Mouse (Mus musculus) T-cell, adult 2 months (primary cell): Measurements from ENCODE around the gene Syt16.
A peak's percentile ranks its signal among the peaks of the same experiment; 100 is the strongest.

Source experiments
- DNase-seq: peaks from one replicate; pipeline ENCODE4 v3.0.0; 2022; ENCODE audit warnings: low spot score

Syt16 gene

DNA sequence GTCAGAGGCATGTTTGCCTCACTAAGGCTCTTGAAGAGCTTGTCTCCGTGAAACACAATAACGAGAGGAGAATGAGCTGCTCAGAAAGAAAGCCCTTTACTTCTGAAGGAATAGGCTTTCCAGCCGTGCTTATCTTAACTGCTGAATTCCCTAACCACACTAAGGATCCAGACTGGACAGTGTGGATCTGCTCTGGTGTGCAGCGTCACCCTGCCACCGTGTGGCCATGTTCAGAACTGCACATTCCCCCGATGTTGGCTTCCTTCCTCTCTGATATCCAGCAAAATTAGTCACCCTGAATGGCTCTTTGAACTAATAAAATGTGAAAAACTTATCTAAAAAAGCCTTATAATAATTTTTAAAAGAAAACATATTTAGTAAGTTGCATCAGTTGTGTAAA, 16.3 kb downstream of the Syt16 start:
- peak; percentile 33 for DNase-seq

DNA sequence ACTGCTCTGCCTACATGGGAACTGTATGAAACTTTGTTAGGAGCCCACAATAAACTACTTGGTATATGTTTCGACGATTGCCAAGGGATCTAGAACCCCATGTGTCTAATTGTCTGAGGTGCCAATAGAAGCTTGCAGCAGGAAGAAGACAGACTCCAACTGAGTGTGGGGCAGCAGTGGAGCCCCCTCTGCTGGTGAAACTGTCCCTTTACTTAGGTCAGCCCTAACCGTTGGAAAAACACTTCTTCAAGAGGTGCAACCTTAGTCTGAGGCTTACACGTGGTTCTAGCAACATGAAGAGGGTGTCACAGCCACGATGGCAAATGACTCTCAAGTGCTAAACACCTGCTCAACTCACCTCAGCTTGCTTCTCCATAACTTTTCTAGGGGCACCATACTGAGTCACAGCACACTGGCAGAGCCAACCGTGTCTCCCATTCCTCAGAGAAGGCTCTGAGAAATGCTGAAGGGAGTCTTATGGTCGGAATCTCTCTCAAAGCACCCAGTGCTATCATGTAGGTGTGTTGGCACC, 17.3 kb downstream of the Syt16 start:
- peak; percentile 46 for DNase-seq

DNA sequence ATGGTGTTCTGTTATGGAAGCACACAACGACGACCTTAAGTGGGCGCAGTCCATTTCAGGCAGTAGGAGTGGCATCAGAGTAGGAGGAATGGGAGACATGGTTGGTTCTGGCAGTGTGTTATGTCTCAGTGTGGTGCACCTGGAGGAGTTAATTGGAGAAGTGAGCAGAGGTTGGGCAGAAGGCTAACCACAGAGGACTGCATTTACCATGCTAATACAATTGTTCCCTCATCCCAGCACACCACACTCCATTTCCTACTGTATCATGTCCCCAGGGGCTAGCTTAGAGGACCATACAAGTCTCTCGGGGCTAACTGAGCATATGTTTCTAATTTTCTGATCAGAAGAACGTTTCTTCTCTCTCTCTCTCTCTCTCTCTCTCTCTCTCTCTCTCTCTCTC, 18.0 kb downstream of the Syt16 start:
- no peak for DNase-seq

DNA sequence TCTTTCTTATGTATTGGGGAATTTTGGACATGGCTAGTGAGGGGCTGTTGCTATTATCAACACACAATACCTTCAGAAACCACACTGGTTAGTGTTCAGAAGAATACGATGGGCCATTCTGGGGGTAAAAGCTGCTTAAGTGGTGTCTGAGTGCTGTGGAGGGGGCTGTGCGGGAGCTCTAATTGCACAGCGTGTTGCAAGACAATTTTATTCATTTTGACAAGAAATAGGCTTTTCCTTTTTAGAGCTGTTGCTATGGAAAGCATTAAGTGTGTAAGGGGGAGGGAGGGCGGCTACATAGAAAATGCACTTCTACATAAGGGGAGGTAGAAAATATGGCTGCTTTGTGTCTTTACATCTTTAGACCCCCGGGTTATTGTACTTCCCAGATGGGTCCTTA, 25.8 kb downstream of the Syt16 start:
- DNase-seq: no peak

DNA sequence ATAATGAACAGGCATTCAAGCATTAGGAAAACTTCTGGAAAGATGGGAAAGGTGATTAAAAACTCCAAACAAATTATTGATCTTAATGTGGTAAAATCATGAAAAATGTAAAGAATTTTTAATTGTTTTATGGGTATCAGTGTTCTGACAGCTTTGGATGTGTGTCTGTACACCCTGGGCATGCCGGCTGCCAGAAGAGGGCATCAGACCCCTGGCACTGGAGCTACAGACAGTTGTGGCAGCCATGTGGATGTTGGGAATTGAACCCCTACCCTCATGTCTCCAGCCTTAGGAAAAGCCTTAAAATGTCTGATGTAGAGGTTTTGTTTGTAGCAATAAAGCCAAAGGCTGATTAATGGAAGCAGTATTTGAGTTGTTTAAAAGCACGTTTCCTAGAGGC, 27.5 kb downstream of the Syt16 start:
- no peak for DNase-seq

DNA sequence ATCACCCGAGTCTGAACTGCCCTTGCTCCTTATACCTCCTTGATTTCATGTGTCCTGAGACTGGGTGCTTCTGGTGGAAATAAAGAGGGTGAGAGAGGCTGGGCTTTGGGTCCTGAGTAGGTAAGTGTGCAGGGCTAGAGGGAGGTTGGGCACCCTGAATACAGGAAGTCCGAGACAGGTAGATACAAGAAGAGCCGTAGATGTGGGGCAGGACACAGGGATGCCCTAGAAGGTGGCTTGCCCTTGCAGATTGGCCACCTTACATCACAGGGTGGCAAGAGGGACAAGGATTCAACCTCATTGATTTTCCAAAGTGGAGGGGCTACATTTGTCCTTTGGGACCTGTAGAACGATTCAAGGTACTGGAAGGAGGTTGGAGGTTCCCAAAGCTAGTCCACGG, 45.8 kb downstream of the Syt16 start:
- DNase-seq: no peak

DNA sequence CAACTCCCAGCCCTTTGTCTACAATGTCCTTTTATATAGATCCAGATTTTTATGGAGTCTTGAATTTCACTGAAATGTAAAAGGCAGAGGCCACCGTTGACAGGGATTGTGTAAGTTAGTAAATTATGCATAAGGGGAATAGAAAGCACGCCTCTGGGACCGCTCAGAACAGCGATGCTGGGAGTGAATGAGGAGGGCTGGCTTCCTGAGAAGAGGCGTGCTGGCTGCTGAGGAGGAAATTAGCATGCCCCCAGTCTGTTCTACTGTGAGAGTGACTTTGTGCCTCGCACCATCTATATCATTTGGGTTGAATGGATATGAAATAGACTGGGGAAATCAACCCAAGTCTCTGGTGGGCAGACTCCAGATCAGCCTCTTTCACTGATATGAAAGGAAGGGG, 46.3 kb downstream of the Syt16 start:
- DNase-seq: no peak

DNA sequence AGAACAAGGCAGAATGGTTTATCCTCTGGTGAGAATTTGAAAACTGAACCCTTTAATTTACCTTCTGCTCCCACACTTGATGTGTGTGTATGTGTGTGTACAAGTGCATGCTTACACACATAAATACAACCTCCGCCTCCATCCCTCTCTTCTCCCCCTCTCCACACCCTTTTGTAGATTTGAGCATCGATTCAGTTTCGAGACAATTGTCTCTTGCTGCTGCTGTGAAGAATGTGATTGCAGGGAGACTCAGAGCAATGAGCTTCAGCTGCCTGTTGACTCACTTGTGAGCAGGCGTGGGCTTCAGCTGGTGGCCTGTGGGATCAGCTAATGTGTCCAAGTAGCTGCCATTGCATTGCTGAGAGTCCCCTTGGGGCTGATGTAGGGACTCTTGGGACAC, 46.8 kb downstream of the Syt16 start:
- DNase-seq: no peak

DNA sequence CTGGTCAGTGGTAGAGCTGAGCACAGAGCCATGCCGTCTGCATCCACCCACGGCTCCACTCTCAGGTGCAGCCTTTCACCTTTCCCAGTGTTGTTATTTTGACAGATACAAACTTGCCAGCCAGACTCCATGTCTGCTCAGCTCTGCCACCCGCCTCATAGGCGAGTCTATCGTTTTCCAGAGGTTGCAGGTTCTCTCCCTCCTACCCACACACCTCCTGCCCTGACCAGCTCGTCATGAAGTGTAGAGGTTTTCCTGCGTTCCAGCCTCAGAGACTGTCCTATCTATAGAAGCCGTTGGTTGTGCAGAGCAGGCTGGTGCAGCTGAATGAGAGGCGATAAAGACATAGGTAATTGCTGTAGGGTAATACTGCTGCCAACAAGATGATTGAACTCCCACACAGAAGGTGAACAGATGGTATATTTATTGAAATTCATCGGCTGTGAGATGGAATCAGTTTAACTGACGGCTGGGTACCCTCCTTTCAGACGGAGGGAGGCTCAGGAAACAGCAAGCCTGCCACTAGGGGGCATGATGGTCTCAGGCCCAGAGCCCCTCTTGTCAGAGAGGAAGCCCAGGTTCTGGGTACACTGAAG, 58.0 kb downstream of the Syt16 start:
- no peak for DNase-seq

DNA sequence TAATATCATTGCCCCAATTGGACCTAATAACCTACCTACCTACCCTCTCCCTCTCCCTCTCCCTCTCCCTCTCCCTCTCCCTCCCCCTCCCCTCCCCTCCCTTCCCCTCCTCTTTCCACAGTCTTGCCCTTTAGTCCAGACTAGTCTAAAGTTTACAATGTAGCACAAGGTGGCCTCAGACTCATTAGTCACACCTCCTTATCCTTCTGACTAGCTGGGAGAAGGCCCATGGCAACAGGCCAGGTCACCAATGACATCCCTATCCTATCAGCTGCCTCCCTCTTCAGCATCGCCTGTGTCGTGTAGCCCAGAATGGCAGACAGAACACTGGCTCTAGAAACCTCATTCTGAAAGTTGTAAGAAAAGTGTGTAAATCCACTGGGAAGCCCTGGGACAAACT, 58.7 kb downstream of the Syt16 start:
- no peak for DNase-seq

DNA sequence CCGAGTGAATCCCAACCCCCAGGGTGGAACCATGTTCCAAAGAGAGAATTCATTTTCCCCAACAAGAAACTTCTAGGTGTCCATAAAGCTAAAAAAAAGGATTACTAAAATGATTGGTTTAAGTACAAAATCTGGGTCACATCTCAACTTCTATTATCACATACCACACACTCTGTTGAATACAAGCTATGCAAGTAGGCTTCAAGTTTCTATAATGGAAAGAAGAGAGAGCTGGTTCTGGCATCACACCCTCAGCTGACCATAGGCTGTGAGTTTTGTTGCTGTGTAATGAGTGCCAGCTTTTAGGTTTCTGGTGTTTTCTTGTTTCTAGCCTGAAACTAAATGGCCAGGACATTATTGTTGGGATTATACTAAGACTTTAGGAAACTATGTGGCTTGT, 65.1 kb downstream of the Syt16 start:
- no peak for DNase-seq

DNA sequence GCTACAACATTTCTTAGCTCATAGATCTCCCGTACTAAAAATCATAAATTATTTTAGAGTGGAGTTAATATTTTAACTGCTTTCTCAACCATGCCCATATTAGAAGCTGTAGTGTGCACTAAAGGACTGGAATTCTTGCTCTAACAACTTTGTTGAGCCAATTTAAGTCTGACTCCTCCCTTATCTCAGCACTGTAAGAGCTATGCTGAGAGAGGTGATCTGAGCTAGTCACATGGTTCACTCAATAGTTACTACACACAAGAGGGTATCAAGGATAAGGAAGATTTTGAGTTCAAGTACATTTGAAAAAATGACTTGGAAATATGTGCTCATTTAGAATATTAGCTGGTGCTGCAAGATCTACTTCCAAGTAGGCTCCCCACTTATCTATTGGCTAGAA, 71.5 kb downstream of the Syt16 start:
- no peak for DNase-seq

DNA sequence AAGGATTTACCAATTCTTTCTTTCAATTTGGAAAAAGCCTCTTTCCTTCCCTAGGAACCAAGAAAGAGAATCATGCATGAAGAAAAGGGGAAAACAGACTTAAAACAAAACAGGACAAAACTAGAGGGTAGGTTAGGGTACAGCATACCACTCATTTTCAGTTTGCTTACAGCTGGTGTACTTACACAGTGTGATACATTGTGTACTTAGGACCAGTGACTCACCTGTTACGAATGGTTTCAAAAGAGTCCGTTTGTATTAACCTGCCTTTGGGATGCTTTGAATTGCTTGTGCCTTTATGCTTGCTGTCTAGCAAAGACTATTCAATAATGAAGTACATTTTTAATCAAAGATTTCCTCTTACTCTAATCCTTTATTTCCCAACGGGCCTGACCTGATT, 78.1 kb downstream of the Syt16 start:
- DNase-seq: no peak

DNA sequence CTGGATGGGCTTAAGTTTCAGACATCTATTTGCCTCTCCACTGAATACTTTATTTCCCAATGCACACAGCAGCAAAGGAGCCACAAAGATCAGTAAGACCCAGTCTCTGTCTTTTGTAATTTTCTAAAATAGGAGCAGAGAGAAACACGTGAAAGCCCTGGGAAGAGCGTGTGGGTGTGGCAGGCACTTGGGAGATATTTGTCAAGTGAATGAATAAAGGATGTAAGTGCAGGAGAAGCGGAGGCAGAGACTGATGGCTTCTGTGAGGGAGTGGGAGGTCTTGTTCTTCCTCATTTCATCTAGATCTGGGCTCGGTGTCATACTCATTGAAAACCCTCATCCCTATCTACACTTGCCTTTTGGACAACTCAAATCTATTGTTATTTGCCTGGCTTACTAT, 78.6 kb downstream of the Syt16 start:
- no peak for DNase-seq

DNA sequence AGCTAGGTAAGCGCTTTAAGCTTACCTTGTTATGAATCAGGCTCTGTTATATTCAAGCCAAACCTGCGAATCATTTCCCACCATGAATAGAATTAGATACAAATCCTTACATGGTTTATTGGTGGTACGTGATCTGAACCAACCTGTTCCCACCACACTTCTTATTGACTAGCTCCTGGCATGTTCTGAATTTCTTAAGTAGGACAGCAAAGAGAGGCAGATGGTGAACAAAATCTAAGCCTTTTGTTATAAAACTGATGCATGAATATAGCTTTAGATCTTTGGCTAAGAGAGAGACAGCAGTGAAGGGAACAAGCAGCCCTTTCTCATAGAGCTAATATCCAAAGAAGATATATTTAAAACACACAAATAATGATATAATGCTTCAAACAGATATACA, 83.7 kb downstream of the Syt16 start:
- no peak for DNase-seq

DNA sequence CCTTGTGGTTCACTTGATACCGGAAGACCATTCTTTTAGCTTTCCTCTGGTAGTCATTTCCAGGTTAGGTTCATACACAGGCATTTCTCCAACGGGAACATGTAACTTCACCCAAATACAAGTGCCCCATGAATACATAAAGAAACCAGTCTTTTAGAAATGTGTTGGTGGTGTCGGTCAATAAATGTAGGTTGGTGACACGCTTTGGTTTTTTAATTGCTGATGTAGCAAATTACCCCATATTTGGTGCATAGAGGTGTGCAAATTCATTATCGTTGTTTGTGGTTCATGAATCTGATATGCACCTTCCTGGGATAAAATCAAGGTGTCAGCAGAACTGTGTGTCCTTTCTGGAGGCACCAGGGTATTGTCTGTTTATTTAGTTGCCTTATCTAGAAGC, 86.9 kb downstream of the Syt16 start:
- DNase-seq: no peak

DNA sequence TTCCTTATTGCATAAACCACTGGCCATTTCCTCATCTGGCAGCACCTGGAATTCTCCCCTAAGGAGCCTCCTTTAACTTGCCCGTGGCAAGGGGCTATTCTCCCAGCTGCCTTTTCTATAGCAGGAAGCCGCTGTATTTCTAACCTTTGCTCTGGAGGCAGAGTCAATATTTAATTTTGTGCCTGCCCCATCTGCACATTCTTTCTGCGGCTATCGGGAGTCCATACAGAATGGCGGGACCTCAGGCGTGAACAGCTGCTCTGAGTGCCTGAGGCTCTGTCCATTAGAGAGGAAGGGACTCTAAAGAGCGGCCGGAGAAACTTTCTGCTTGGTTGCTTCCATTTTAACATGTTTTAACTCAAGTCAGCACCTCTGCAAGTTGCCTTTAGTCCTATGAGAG, 89.6 kb downstream of the Syt16 start:
- DNase-seq: no peak

DNA sequence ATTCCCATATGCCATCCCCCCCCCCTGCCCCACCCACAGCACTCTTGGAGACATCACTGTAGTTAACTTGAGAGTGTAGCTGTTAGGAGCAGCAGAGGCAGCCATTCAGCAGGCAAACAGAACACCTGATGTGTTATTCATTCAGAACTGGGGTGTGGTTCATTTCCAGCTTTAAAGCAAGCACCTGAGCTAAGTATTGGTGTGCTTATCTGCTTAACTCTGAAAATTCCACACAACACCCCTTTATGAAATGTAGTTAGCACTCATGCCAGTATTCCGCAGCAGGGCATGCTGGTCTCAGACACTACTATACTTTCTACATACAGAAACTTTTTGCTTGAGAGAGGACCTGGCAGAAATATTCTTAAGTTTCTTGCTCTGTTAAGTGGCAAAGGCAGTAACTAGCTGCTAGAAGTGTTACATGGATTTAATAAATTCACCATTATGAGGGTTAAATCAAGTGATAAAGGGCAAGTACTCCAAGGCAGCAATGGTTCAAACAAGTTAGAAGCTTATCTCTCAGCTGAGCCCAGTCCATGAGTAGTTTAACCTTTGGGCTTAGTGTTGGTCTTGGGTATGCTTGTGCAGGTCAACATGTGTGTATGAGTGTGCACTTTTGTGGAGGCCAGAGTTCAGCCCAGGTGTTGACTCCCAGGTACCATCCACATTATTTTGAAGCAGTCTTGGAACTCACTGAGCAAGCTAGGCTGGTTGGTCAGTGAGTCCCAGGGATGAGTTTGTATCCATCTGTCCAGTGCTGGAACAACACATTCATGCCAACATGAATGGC, 92.1 kb downstream of the Syt16 start:
- no peak for DNase-seq

DNA sequence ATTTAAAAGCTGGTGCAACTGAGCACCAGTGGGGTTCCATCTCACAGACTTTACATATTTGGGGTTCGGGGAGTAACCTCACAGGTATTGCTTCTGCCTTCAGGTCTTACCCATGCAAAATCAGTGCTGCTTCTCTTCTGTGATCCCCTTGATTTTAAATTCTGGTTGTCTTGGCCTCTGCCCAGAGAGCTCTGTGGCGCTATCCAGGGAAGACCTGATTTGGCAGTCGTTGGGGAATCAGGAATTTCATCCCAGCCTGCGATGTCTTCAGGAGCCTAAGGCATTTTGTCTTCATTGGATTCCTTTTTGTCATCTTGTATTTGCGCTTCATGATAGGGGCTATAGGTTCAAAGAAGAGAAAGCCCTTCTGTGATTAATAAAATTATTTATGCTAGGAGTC, 95.1 kb downstream of the Syt16 start:
- no peak for DNase-seq

DNA sequence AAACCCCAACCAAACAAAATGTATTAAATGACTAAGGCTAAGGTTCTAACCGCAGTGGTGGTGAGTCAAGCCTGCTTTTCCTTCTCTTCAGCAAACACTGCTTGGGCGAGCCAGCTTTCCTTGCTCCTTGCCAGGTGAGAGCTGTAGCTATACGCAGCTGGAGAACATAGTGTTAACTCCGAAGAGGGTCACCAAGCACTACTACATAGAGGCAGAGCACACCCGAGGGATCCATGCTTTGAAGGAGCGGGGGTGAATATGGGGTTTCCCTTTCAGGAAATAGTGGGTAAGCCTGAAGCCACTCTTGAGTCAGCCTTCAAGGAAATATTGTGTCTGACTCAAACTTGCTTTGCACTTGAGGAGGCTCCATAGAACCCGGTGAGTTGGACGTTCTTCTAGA, 95.6 kb downstream of the Syt16 start:
- DNase-seq: no peak

DNA sequence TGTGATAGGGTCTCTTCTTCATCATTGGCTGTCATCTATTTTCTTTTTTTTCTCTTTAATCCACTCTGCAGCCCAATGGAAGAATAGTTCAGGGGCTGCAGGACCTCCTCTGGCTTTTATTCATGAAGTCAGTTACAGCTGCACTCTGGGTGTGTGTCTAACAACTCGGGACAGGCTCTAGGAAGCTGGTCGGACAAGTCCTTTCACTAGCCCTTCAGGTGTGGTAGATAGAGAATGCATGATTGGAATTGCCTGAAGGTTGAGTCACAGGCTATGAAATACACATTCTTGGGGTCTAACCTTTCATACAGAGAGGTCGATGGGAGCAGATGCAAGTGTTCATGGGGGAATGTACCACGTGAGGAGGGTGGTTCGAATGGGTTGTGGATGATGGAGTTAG, 97.2 kb downstream of the Syt16 start:
- DNase-seq: no peak

DNA sequence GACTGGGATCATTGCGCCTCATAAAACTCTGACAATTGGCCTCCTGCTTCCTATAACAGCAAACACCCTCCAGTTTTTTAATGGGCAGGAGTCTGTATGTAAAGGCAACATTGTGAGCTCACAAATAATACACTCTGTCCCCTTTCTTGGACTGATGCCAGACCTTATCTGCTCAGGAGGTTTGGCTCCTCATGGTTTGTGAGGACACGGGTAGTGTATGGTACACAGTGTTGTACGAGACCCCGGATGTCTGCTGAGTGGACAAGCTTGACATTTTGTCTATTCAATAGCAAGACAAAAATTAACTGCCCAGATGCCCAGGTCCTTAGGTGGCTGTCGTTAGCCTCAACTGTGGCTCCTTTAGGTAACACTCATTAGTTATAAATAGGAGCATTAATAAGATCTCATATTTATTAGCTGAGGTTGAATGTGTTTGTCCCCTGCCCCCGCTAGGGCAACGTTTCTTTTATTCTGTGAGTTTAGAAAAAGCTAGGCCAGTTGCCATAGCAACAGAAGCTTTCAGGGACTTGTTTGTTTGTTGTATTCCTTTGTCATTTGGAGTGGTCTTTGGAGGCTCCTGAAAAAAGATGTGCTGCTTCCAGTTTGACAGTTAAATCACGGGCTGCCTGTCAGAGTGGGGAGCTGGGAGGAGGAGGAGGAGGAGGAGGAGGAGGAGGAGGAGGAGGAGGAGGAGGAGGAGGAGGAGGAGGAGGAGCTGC, 101.3 kb downstream of the Syt16 start:
- DNase-seq: no peak

DNA sequence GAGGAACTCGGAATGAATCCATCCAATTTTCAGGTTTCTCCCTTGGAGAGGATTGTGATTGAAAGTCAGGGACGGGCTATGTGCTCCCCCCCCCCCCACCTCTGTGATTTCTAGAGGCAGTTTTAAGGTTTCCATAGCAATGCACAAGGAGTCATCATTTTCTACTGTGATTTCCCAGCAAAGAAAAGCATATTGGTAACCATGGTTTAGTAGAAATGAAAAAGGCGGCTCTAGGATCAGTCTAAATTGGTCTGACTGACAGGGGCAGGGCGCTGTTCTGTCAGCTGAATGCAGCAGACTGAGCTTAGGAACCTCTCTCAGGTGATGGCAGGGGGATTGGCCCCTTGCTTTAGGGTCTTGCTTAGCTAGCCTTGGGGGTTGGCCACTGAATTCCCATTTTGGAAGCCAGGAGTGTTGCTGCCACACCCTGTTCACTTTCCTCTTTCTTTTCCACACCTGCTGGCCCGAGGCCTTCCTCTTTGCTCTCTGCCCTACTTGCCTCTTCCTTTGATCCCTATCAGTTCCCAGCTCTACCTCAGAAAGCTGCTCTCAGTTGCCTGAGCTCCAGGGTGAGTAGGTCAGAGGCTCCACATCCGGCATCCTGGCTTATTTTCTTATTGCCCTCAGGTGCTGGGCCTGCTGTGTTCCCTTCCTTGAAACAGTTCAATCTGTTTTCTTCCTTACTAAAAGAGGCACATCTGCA, 108.5 kb downstream of the Syt16 start:
- DNase-seq: no peak
